Mouse (Mus musculus): ENCODE data around the gene Mob3c. TPM values are rescaled to one million over a fixed set of nuclear protein-coding genes. Genes with fewer than 3 reads are reported as not detected.

Mob3c gene
- polyA plus RNA-seq, 1 experiment from 2014 or later, result 13.5 TPM

GRCm38 (mm10) chr4:115855100-115855499 is 27.2 kb downstream of the Mob3c start:
- H3K9me3 ChIP-seq, result no peaks in the 10 kb centered on the region
- peaks cover 22% of the 10 kb centered on the region for H3K36me3 ChIP-seq
- no peak overlapping the region for H3K4me2 ChIP-seq
- no peak for ATAC-seq (ENCODE audit: borderline replicate concordance, extremely low read depth, low FRiP score, low TSS enrichment)
- no peak overlapping the region for H3K4me3 ChIP-seq
- WGBS, result 40% methylated on average over 6 of the region's 6 CpGs
- no peaks in the 10 kb centered on the region for H3K4me1 ChIP-seq
- H3K27me3 ChIP-seq, result no peaks in the 10 kb centered on the region
- no peak overlapping the region for H3K27ac ChIP-seq
- no peak overlapping the region for H3K9ac ChIP-seq

GRCm38 (mm10) chr4:115855609-115856008 is 27.7 kb downstream of the Mob3c start:
- no peak for ATAC-seq (ENCODE audit: borderline replicate concordance, extremely low read depth, low FRiP score, low TSS enrichment)
- H3K4me3 ChIP-seq, result no peak overlapping the region
- no peak overlapping the region for H3K4me2 ChIP-seq
- peaks cover 27% of the 10 kb centered on the region for H3K36me3 ChIP-seq
- no peaks in the 10 kb centered on the region for H3K4me1 ChIP-seq
- no peaks in the 10 kb centered on the region for H3K9me3 ChIP-seq
- no peak overlapping the region for H3K27ac ChIP-seq
- 62% methylated on average over 4 of the region's 4 CpGs for WGBS
- H3K27me3 ChIP-seq, result no peaks in the 10 kb centered on the region
- H3K9ac ChIP-seq, result no peak overlapping the region

DNA sequence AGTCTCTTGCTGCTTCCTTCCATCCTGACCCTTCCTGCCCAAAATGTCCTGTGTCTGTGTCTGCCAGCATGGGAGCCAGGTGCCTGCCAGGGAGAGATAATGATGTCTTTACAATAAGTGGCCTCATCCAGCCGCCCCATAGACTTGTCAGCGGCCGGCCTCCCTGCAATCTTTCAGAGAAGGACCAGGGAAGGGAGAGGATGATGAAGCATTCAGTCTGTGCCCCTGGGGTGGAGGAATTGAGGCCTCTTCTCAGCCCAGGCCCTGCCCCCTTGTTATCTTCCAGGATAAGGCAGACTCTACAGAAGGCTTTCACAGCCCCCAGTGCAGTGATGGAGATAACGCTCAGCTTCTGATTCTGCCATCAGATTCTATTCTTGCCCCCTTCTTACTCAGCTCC is 28.4 kb downstream of the Mob3c start:
- 67% methylated on average over 4 of the region's 4 CpGs for WGBS
- ATAC-seq (ENCODE audit: borderline replicate concordance, extremely low read depth, low FRiP score, low TSS enrichment), result no peak
- no peak overlapping the region for H3K4me2 ChIP-seq
- H3K4me1 ChIP-seq, result no peaks in the 10 kb centered on the region
- H3K9me3 ChIP-seq, result no peaks in the 10 kb centered on the region
- peaks cover 25% of the 10 kb centered on the region for H3K36me3 ChIP-seq
- H3K27ac ChIP-seq, result no peak overlapping the region
- H3K9ac ChIP-seq, result no peak overlapping the region
- no peaks in the 10 kb centered on the region for H3K27me3 ChIP-seq
- no peak overlapping the region for H3K4me3 ChIP-seq

DNA sequence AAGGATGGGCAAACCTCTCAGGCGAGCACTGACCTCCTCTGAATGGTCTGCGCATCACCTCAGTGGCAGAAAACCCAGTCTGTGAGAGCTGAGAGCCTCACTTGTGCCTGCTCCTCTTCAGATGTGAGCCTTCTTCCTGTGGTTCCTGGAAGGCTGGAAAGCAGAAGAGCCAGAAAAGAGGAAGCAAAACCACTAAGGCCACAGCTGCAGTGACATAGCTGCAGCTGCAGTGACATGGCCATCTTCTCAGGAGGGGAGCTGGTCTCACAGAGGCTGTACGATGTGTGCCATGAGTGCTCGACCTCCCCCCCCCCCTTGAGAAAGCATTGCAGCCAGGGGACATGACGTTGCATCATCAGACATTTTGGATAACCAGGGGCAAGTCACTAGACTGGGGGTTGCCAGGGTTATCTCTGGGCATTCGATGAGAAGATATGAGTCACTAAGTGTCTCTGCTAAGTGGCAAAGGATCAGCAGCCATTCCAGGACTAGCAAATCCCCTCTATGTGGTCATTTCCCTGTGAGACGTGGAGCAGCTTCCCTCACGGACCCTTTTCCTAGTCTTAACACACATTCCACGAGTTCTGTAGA is 29.5 kb downstream of the Mob3c start:
- Histone ChIP-seq H3K4me1 (no peaks in the 10 kb centered on the region), H3K4me2 (no peak overlapping the region), H3K36me3 (peaks cover 23% of the 10 kb centered on the region), H3K9me3 (no peaks in the 10 kb centered on the region), H3K27ac (no peak overlapping the region), H3K4me3 (no peak overlapping the region), H3K27me3 (no peaks in the 10 kb centered on the region), H3K9ac (no peak overlapping the region)
- ATAC-seq (ENCODE audit: borderline replicate concordance, extremely low read depth, low FRiP score, low TSS enrichment), result no peak
- WGBS, result 71% methylated on average over 9 of the region's 9 CpGs

GRCm38 (mm10) chr4:115863352-115863751 is 35.5 kb downstream of the Mob3c start:
- no peaks in the 10 kb centered on the region for H3K9me3 ChIP-seq
- WGBS, result 70% methylated on average over 7 of the region's 7 CpGs
- H3K4me3 ChIP-seq, result no peak overlapping the region
- no peak overlapping the region for H3K9ac ChIP-seq
- H3K27me3 ChIP-seq, result no peaks in the 10 kb centered on the region
- ATAC-seq (ENCODE audit: borderline replicate concordance, extremely low read depth, low FRiP score, low TSS enrichment), result no peak
- H3K4me1 ChIP-seq, result no peaks in the 10 kb centered on the region
- no peak overlapping the region for H3K27ac ChIP-seq
- peaks cover 18% of the 10 kb centered on the region; the same call in 1 of the 2 replicates for H3K36me3 ChIP-seq
- no peak overlapping the region for H3K4me2 ChIP-seq

DNA sequence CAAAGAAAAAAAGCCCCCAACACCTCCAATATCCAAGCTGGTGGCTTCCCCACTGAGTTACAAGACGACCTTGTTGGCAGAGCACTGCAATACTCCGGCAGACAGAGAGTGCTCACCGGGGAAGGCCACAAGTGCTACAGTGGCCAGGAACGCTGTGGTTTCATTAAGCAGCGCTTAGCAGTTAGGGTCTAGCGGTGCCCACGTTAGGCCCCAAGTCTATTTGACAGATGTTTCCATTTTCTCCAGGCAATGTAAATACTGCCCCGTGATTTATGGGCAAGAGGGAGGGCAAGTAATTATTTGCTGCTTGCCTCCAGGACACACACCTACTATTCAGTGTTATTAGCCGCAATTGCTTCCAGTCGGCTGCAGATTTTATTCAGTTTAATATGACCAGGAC is 36.0 kb downstream of the Mob3c start:
- H3K36me3 ChIP-seq, result peaks cover 18% of the 10 kb centered on the region; the same call in 1 of the 2 replicates
- no peak overlapping the region for H3K4me2 ChIP-seq
- no peak for ATAC-seq (ENCODE audit: borderline replicate concordance, extremely low read depth, low FRiP score, low TSS enrichment)
- H3K27me3 ChIP-seq, result no peaks in the 10 kb centered on the region
- 38% methylated on average over 10 of the region's 10 CpGs for WGBS
- no peak overlapping the region for H3K27ac ChIP-seq
- no peak overlapping the region for H3K9ac ChIP-seq
- no peaks in the 10 kb centered on the region for H3K9me3 ChIP-seq
- H3K4me1 ChIP-seq, result no peaks in the 10 kb centered on the region
- H3K4me3 ChIP-seq, result no peak overlapping the region

GRCm38 (mm10) chr4:115869512-115870210 is 41.8 kb downstream of the Mob3c start:
- Histone ChIP-seq H3K9me3 (no peaks in the 10 kb centered on the region), H3K9ac (no peak overlapping the region), H3K27ac (no peak overlapping the region), H3K4me3 (no peak overlapping the region), H3K4me2 (no peak overlapping the region), H3K36me3 (peaks cover 17% of the 10 kb centered on the region), H3K27me3 (no peaks in the 10 kb centered on the region), H3K4me1 (no peaks in the 10 kb centered on the region)
- 35% methylated on average over 16 of the region's 16 CpGs for WGBS
- ATAC-seq (ENCODE audit: borderline replicate concordance, extremely low read depth, low FRiP score, low TSS enrichment), result no peak

DNA sequence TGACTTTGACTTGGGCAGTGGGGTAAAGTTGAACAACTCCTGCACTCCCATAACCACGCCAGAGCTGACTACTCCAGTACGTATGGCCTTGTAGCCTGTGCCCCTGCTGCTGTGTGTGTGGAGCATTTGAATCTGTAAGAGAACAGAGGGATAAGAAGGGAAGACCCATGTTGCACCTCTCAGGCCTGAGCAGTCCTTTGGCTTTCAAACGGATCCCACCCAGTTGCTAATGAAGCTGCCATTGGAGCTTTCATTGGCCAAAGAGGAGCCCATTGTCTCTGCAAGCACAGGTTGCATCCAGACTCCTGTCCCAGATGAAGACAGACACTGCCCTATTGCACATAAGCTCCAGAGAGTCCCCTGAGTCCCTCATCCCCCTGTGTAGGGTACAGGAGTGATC is 45.3 kb downstream of the Mob3c start:
- Histone ChIP-seq H3K27me3 (no peaks in the 10 kb centered on the region), H3K4me3 (no peak overlapping the region), H3K9me3 (no peaks in the 10 kb centered on the region), H3K9ac (no peak overlapping the region), H3K36me3 (peaks cover 17% of the 10 kb centered on the region), H3K27ac (no peak overlapping the region), H3K4me2 (no peak overlapping the region), H3K4me1 (0 out of 2 replicates have a peak, but pooled peaks cover 4% of the 10 kb centered on the region)
- no peak for ATAC-seq (ENCODE audit: borderline replicate concordance, extremely low read depth, low FRiP score, low TSS enrichment)
- WGBS, result 88% methylated on average over 3 of the region's 3 CpGs

DNA sequence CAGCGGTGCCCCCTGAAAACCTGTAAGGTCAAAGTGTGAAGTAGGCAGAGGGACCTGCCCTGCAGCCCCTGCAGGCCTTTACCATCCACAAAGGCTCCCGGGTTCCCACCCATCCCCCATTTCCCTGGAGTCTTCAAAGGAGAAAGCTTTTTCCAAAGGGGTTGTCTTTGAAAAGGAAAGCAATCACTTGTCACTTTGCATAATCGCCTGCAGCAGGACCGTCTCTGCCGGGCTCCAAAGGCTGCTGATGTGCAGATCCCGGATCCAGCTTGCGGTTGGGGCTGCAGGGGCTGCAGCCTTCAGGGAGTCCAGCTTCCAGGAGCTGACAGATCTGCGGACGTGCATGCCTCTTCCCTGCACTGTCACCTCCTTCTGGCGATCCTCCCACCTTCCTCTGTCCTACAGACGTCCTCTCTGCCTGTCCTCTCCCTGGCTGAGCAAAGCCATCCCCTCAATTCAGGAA is 50.4 kb downstream of the Mob3c start:
- Histone ChIP-seq H3K27me3 (no peaks in the 10 kb centered on the region), H3K4me3 (no peak overlapping the region), H3K36me3 (peaks cover 9% of the 10 kb centered on the region), H3K9me3 (no peaks in the 10 kb centered on the region), H3K4me1 (0 out of 2 replicates have a peak, but pooled peaks cover 7% of the 10 kb centered on the region), H3K4me2 (peak overlapping the region; percentile 36; the same call in 1 of the 2 replicates), H3K27ac (no peak overlapping the region), H3K9ac (no peak overlapping the region)
- ATAC-seq (ENCODE audit: borderline replicate concordance, extremely low read depth, low FRiP score, low TSS enrichment), result peak; percentile 50; the same call in 1 of the 2 replicates
- 4% methylated on average over 11 of the region's 11 CpGs for WGBS

- Histone ChIP-seq H3K9me3 (no peaks in the 10 kb centered on the region), H3K27me3 (no peaks in the 10 kb centered on the region), H3K4me1 (0 out of 2 replicates have a peak, but pooled peaks cover 7% of the 10 kb centered on the region), H3K4me3 (no peak overlapping the region), H3K27ac (no peak overlapping the region), H3K9ac (no peak overlapping the region), H3K36me3 (peaks cover 3% of the 10 kb centered on the region; the same call in 1 of the 2 replicates), H3K4me2 (peak overlapping the region; percentile 36; the same call in 1 of the 2 replicates)
- WGBS, result 34% methylated on average over 9 of the region's 9 CpGs
- ATAC-seq (ENCODE audit: borderline replicate concordance, extremely low read depth, low FRiP score, low TSS enrichment), result no peak
Measured at GRCm38 (mm10) chr4:115878828-115879227, 50.9 kb downstream of the Mob3c start.

- Histone ChIP-seq H3K4me1 (0 out of 2 replicates have a peak, but pooled peaks cover 7% of the 10 kb centered on the region), H3K4me2 (no peak overlapping the region), H3K9me3 (no peaks in the 10 kb centered on the region), H3K9ac (no peak overlapping the region), H3K27ac (no peak overlapping the region), H3K4me3 (no peak overlapping the region), H3K36me3 (no peaks in the 10 kb centered on the region), H3K27me3 (no peaks in the 10 kb centered on the region)
- no peak for ATAC-seq (ENCODE audit: borderline replicate concordance, extremely low read depth, low FRiP score, low TSS enrichment)
- WGBS, result 19% methylated on average over 1 of the region's 1 CpGs
Measured at GRCm38 (mm10) chr4:115881183-115881582, 53.3 kb downstream of the Mob3c start.

DNA sequence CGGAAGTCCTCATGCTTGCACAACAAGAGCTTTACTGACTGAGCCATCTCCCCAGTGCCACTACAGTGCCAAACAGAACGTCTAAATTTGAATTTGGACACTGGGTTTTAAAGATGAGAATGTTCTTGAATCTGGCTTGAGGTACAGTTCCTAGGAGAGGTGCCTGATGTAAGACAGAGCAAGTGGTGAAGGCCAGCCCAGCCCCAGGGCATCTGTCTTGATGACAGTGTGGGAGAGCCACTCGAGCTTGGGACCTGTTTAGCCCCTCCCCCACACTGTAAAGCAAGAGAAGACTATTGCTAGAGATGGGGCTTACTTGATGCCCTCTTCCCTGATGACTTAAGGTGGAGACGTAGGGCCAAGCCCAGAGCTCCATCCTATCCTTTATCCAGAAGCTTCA is 54.3 kb downstream of the Mob3c start:
- H3K4me1 ChIP-seq, result 0 out of 2 replicates have a peak, but pooled peaks cover 7% of the 10 kb centered on the region
- H3K4me3 ChIP-seq, result no peak overlapping the region
- no peaks in the 10 kb centered on the region for H3K9me3 ChIP-seq
- H3K27me3 ChIP-seq, result no peaks in the 10 kb centered on the region
- 49% methylated on average over 4 of the region's 4 CpGs for WGBS
- H3K4me2 ChIP-seq, result no peak overlapping the region
- H3K9ac ChIP-seq, result no peak overlapping the region
- no peak overlapping the region for H3K27ac ChIP-seq
- H3K36me3 ChIP-seq, result no peaks in the 10 kb centered on the region
- no peak for ATAC-seq (ENCODE audit: borderline replicate concordance, extremely low read depth, low FRiP score, low TSS enrichment)
